Mouse (Mus musculus) testis, adult 2 months (tissue): ENCODE results near the gene B4galnt4.

ENCODE experiments used
- CTCF ChIP-seq: fragments of 200-500 bp; IDR thresholded peaks from 2 replicates; pipeline ENCODE4 v1.5.1; 2012; ENCODE audit warnings: low read depth, mild to moderate bottlenecking, inconsistent platforms, low read length, moderate library complexity; ENCODE audit not compliant: control insufficient read depth, insufficient read depth, insufficient replicate concordance
- POLR2A ChIP-seq: fragments of 200-500 bp; IDR thresholded peaks from 2 replicates; pipeline ENCODE4 v1.6.1; 2012; ENCODE audit warnings: low read depth, mild to moderate bottlenecking, inconsistent platforms, low read length, moderate library complexity; ENCODE audit not compliant: control insufficient read depth

- TF ChIP-seq CTCF, result peak; percentile 49; the same call in 1 of the 2 replicates
- TF ChIP-seq POLR2A, result no peak
Observed at GRCm38 (mm10) chr7:141072017-141072745, 11.3 kb downstream of the B4galnt4 start.
